Mouse (Mus musculus): ENCODE results near the gene Dot1l. TPM values are rescaled to one million over a fixed set of nuclear protein-coding genes. Genes with fewer than 3 reads are reported as not detected.
A peak's percentile ranks its signal among the peaks of the same experiment; 100 is the strongest.

The Dot1l gene
- total RNA-seq, 2 experiments from 2014 or later, result 13.6 to 20.8 TPM

DNA sequence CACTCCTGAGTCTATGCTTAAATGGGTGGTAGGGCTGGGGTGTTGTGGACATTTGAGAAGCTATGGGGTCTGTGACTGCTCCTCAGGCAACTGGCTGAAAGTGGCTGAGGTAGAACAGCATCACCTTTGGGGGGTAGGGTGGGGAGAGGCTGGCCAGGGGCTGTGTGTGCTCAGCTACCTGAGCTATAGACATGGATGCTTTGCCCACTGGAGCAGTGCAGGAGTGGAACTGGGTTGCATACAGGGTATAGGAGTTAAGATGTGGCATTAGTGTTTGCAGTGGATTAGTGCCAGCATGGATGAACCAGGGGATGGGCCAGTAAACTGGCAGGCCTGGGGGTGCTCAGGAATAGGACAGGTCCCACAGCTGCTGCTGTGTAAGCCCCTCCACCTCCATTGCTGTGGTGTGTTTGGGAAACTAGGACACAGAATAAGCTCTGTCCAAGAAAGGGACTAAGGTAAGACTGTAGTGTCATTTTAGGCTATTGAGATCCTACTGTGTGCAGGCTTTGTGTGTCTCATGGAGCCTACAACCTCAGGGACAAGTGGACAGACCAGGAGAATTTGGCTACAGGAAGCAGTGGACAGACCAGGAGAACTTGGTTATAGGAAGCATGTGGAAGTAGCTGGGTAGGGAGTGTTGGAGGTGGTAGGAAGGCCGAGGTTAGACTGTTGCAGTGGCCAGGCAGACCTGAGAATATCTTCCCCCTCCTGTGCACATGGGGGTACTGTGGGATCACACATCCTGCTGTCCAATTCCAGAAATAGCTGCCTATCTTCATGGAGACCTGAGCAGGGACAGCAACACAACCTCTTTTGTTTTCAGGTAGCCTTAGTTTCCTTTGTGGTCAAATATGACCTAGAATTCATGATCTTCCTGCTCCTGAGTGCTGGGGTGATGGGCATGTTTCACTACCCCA is 74.6 kb downstream of the Dot1l start:
- DNase-seq (ENCODE audit: low spot score), result no peak

DNA sequence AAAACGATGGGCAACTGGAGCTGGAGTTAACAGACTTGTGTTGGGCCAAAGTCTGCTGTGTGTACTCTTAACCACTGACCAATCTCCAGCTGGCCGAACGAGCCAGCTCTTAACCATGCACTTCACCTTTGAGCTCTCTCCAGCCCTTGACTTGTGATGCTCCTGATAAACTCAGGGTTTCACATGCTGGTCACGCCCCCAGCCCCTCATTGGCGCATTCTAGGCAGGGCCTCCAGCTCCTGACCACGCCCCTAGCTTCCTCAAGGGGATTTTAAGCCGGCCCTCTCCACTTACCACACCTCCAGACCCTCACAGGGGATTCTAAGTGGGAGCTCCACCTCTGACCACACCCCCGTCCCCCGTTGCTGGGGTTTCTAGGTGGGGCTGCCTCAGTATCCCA is 76.1 kb downstream of the Dot1l start:
- no peak for DNase-seq (ENCODE audit: low spot score)

DNA sequence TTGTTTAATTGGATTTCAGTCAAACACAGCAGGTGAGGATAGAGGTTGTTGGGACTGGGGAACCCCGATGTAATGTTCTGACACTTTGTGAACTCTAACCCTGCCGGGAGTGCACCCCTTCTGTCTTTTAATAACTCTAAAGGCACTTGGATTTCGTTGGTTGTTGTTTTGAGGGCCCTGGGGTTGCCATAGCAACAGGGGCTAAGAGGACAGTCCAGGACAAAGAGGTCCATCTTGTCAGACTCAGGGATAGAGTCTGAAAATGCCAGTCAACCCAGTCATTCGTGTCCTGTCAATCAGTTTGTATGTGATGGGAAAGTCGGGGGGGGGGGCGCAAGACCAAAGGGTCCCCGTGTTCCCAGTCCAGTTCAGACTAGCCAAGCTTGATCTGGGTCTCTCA is 77.8 kb downstream of the Dot1l start:
- no peak for DNase-seq (ENCODE audit: low spot score)

DNA sequence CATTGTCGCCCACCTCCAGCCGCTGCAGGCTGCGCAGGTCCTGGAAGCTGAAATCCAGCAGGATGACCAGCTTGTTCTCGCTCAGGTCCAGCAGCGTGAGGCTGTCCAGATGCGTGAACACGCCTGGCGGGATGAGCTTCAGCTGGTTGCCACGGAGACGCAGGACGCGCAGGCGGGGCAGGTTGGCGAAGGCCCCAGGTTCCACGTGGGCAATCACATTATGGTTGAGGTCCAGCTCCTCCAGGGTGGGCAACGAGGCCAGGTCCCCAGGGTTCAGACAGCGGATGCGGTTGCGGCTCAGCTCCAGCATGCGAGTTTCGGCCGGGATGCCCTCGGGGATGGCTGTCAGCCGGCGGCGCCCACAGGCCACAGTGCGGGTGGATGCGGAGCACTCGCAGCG is 80.6 kb downstream of the Dot1l start:
- no peak for DNase-seq (ENCODE audit: low spot score)

DNA sequence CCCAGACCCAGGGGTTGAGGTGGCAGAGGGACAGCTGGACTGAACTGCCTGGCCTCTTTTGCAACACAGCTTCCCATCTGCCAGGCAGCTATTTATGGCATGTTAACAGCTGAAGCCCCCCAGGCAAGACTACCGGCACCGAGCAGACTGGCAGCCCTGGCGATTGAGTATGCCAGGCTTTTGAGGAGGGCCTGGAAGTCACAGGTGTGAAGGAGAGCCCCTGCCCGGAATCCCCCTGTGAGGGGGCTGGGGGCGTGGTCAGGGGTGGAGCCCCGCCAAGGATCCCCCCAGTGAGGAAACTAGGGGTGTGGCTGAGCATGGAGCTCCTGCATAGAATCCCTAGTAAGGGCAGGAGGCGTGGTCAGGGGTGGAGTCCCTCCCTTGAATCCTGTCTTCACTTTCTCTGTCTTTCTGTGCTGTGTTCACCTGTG is 82.0 kb downstream of the Dot1l start:
- peak; percentile 47 for DNase-seq (ENCODE audit: low spot score)

DNA sequence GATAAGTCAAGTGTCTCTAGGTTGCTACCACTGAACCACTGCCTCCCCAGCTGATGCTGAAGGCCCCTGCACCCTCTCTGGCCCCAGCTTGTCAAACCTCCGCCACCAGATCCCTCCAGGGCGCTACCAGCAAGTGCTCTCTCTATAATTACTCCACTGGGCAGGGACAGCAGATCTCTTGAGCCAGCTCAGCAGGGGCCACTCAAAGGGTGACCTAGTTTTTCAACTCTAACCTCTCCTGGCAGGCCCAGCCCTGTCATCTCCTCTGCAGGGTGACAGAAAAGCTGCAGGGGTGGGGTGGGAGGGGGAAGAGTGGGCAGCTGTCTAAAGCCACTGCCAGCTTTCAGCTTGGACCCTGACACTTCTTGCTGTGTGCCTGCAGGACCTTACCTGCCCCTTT is 82.8 kb downstream of the Dot1l start:
- peak; percentile 78 for DNase-seq (ENCODE audit: low spot score)

DNA sequence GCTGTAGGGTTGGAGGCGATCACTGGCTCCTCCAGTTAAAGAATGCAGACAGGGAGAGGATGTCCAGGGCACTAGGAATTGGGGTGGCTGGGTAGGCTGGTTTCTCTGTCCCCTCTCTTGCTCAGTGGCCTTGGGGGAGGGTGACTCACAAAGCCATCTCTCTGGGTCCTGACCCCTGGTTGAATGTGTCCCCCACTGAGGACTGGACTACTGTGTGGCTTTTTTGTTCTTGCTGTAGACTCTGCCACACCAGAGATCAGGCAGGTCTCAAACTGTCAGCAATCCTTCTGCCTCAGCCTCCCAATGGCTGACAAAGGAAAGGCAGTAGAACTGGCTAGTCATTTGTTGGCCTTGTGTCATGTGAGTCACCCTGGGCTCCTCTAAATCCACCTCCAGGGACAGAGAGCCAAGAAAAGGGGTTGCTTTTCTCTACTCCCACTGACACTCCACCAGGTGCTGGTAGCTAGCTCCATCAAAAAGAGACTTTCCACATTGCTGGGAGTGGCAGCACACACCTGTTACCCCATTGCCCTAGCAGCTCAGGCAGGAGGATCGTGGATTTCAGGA is 83.4 kb downstream of the Dot1l start:
- no peak for DNase-seq (ENCODE audit: low spot score)

DNA sequence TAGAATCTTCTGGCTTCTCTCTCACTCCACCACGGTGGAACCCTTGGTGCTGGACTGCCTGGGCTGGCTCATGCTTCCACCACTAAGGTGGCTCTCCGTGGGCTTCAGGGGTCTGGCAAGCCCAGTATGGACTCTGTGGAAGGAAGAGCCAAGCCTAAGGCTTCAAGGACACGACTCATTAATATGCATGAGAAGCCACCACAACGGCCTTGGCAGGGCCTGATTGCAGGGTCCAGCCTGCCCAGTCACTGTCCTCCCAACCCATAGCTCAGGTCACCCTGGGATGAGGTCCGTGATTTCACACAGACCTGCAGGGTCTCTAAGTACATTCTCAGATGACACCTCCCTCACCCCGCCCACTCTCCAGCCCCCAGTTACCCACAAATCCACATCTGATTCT is 84.8 kb downstream of the Dot1l start:
- no peak for DNase-seq (ENCODE audit: low spot score)

DNA sequence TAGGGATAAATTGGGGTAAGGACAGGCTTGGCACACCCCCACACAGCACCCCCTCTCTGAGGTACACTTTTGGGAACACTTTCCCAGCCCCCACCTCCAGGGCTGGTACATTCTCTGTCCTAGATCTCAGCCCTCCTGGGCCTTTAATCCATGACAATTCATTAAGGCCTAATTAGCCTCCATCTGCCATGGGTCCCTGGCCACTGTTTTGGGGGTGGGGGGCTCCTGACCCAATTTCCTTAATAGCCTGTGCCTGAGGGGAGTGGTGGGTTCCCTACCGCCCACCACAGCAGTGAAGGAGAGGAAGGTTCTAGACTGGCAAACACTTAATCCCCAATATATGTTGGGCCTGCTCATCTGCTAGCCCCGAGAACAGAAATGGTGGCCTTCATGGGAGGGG is 86.7 kb downstream of the Dot1l start:
- no peak for DNase-seq (ENCODE audit: low spot score)

DNA sequence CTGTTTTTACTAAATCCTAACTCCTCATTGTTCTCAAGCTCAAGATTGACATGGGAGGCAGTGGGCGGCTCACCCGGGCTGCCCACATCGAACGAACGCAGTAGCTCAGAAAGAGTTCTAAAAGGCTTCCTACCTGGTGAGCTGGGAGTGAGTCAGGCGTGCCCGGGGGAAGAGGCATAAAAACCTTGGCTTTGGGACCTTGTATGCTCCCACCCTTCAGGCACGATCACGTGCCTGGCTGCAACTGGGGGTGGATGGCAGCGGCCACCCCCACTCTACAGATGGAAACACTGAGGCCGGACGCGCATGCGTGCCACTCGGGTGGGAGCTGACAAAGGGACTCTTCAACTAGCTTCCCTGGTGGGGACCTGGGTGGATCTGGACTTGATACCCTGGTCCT is 87.3 kb downstream of the Dot1l start:
- no peak for DNase-seq (ENCODE audit: low spot score)

DNA sequence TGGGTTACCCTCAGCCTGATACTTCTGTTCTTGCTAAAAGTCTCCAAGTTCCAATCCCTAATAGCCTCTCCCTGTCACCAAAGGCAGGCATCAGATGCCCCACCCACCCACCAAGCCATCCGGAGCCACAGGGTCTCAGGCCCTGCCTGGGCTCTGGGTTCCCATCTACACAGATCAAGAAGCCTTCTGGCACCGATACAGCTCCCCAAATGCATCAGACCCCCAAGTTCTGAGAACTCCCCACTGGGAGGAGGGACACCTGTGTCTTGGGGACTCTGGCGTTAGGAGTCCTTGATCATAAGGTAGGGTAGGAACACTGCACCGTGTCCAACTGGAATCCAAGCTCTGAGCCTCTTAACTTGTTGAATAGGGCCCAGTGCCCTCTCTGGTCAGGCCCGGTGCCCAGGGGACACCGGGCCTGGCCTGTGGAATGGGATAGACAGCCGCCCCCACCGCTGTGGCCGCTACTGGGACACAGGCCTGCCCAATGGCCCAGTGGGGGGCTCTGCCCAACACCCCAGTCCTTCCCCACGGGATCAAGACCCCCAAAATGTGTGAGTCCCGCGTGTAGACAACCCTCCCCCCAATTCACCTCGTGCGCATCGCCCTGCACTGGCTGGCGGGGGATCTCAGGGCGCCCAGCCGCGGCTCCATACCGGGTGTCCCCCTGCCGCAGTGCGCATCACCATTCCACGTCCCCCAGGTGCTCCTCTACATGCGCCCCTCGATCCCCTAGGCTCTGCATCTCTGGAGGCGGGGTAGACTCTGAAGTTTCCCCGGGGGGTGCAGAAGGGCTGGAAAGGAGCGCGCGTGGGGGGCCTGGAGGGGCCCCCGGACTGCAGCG is 88.3 kb downstream of the Dot1l start:
- no peak for DNase-seq (ENCODE audit: low spot score)

DNA sequence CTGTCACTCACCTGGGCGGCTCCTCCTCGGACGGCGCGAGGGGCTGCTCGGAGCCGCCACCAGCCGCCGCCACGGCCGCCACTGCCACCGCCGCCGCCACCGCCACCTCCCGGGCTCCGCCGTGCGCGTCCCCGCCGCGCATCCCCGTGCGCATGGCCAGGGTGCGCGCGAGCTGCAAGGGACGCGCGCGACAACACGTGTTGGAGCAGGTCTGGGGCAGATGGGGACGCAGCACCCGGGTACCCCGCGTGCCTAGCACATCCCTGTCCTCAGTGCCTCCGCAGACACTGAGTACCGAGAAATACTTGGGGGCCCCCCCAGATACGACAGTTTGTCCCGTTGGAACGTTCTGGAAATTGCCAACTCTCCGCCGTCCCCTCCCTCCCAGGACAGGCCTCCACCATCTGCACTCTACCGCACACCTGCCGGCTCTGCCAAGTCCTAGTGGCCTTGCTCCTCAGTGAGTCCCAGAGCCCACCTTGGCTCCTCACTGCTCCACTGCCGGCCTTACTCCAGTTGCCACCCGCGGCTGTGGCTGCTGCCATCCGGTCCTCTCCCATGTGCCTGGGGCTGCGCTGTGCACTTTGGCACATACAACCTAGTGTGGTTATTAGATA is 89.0 kb downstream of the Dot1l start, which contains the start of gene Lingo3:
Lingo3 (minus strand) TSS at position 109 of the 617 bp plus-strand sequence.
- DNase-seq (ENCODE audit: low spot score), result no peak

Small RNAs within 50 kb of the gene (microRNA-seq; reads per million reads assigned to microRNA genes)
- gene Mir1982, result 8.9 reads per million, percentile 21 among the genes with 10 or more reads in this experiment

Other genes with a start within 250 kb of the Dot1l start
- gene Atp8b3, start 216.1 kb upstream of the Dot1l start, total RNA-seq (2021), result not detected
- 10 to 100 TPM in 1 of 2 experiments, 1 to 10 TPM in 1; 9.6 to 11.1 TPM for gene Rexo1, start 193.6 kb upstream of the Dot1l start, total RNA-seq (2021)
- 1 to 10 TPM; 1.5 to 1.9 TPM for gene Klf16, start 177.9 kb upstream of the Dot1l start, total RNA-seq (2021)
- 10 to 100 TPM; 62.4 to 64.3 TPM for gene Abhd17a, start 164.9 kb upstream of the Dot1l start, total RNA-seq (2021)
- 10 to 100 TPM; 19.0 to 20.1 TPM for gene Scamp4, start 152.3 kb upstream of the Dot1l start, total RNA-seq (2021)
- gene Adat3, start 152.3 kb upstream of the Dot1l start, total RNA-seq (2021), result under 1 TPM in 1 of 2 experiments, not detected in 1; 0.69 TPM
- gene Gm49322, start 149.2 kb upstream of the Dot1l start, total RNA-seq (2021), result under 1 TPM; 0.14 to 0.26 TPM
- 100 to 1,000 TPM in 1 of 2 experiments, 10 to 100 TPM in 1; 97.2 to 128 TPM for gene Csnk1g2, start 132.4 kb upstream of the Dot1l start, total RNA-seq (2021)
- 10 to 100 TPM; 38.5 to 40.0 TPM for gene Btbd2, start 98.1 kb upstream of the Dot1l start, total RNA-seq (2021)
- 100 to 1,000 TPM; 244 to 292 TPM for gene Mknk2, start 77.1 kb upstream of the Dot1l start, total RNA-seq (2021)
- 1 to 10 TPM; 2.3 to 4.1 TPM for gene Mob3a, start 53.2 kb upstream of the Dot1l start, total RNA-seq (2021)
- 1 to 10 TPM in 1 of 2 experiments, under 1 TPM in 1; 0.91 to 1.9 TPM for gene Izumo4, start 53.0 kb upstream of the Dot1l start, total RNA-seq (2021)
- gene Ap3d1, start 12.9 kb upstream of the Dot1l start, total RNA-seq (2021), result 10 to 100 TPM; 24.3 to 31.7 TPM
- 10 to 100 TPM; 27.3 to 27.6 TPM for gene Sf3a2, start 43.0 kb downstream of the Dot1l start, total RNA-seq (2021)
- 10 to 100 TPM; 24.3 to 25.8 TPM for gene Plekhj1, start 43.4 kb downstream of the Dot1l start, total RNA-seq (2021)
- under 1 TPM; 0.31 to 0.32 TPM for gene Amh, start 50.0 kb downstream of the Dot1l start, total RNA-seq (2021)
- gene Jsrp1, start 58.3 kb downstream of the Dot1l start, total RNA-seq (2021), result 100 to 1,000 TPM; 448 to 461 TPM
- gene Oaz1, start 71.5 kb downstream of the Dot1l start, total RNA-seq (2021), result 100 to 1,000 TPM; 698 to 770 TPM
- gene Lingo3, start 88.8 kb downstream of the Dot1l start, total RNA-seq (2021), result 10 to 100 TPM in 1 of 2 experiments, 1 to 10 TPM in 1; 8.3 to 12.6 TPM
- gene Lsm7, start 100.0 kb downstream of the Dot1l start, total RNA-seq (2021), result 10 to 100 TPM; 12.6 to 14.7 TPM
- gene Sppl2b, start 100.1 kb downstream of the Dot1l start, total RNA-seq (2021), result 10 to 100 TPM; 12.4 to 12.6 TPM
- not detected for gene Tmprss9, start 116.6 kb downstream of the Dot1l start, total RNA-seq (2021)
- 100 to 1,000 TPM; 109 to 127 TPM for gene Timm13, start 145.8 kb downstream of the Dot1l start, total RNA-seq (2021)
- gene Lmnb2, start 163.0 kb downstream of the Dot1l start, total RNA-seq (2021), result 1 to 10 TPM; 2.7 to 3.2 TPM
- 10 to 100 TPM; 17.3 to 25.0 TPM for gene Gadd45b, start 174.9 kb downstream of the Dot1l start, total RNA-seq (2021)

Data from gastrocnemius, adult 18-20 months (tissue).